Mouse (Mus musculus) heart, postnatal 25 days (tissue): ENCODE measurements around the gene Mei1. TPM values are rescaled to one million over a fixed set of nuclear protein-coding genes. Genes with fewer than 3 reads are reported as not detected.

ENCODE experiments used
- DNase-seq: peaks from one replicate; pipeline ENCODE4 v3.0.0; 2022; ENCODE audit warnings: low spot score
- intact Hi-C: fragments of 180-260 bp; cut with DNase I; formaldehyde crosslinking; loops from one replicate; pipeline ENCODE4 v1.15.1; 2025
- total RNA-seq, 2 experiments: library from RNA; stranded (reverse); gene quantifications; 2 replicates each; pipeline ENCODE4 v1.2.3; 2021

Gene Mei1
- total RNA-seq, 2 experiments from 2014 or later = not detected

DNA sequence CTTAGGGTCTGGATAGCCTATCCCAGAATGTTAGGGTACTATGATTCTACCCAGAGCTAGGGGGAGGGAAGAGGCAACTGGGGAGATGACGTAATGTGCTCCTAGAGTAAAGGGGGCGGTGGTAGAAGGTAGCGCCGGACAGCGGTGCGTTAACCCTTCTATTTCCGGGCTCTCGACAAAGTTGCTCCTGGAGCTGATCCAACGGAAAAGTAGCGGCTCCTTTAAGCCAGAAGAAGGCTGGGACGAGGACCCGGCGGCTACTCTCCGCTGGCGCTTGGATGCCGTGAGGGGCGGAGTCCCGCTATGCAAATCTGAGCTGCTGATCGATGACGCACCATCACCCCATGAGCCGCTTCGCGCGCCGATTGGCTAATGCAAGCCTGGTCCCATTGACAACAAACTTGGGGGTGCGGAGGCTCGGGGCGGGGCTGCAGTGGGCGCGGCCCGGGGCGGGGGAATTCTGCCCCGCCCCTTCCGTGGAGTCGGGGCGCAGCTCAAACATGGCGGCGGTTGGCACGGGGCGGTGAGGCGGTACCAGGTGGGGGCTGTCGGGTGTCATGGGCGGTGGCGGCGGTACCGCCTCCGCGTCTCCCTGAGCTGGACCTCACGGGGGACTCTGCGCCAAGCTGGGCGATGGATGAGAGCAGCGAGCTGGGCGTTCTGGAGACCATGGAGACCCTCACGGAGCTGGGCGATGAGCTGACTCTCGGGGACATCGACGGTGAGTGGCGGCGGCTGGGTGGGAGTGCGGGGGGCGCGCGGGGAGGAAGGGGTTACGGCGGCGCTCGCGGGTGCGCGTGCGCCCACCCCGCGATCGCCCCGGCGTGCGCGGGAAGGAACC lies 77.2 kb downstream of the Mei1 start, which contains the start of gene Srebf2:
TSS of gene Srebf2 (plus strand) at position 412 of the 841 bp plus-strand sequence.
- intact Hi-C loops = loop anchor here (5.0 kb wide), 1 partner anchor 200 kb away; no protein-coding TSS in a partner anchor
- peak; percentile 97 for DNase-seq

DNA sequence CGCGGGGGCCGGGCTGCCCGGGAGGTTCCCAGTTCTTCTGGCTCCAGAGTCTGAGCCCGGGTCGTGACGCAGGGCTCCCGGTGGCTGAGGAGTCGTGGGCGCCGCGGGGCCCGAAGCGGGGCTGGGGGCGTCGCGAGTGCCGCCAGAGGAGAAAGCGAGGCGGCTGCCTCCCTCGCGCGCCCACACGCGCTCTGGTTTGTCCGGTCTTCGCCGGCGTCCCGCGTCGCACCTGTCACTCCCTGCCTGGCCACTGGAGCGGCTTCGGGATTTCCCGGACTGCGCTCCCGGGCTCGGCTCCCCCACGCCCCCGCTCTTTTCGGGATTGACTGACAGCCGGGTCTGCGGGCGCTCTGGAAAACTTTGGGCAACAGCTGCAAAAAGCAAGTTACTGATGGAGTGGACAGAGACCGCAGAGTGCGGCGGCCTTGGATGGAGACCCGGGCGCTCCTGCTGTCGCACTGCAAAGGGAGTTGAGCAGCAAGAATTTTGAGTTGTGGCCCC lies 77.9 kb downstream of the Mei1 start:
- peak; percentile 29 for DNase-seq
- intact Hi-C loops = loop anchor here (5.0 kb wide), 1 partner anchor 200 kb away; no protein-coding TSS in a partner anchor

DNA sequence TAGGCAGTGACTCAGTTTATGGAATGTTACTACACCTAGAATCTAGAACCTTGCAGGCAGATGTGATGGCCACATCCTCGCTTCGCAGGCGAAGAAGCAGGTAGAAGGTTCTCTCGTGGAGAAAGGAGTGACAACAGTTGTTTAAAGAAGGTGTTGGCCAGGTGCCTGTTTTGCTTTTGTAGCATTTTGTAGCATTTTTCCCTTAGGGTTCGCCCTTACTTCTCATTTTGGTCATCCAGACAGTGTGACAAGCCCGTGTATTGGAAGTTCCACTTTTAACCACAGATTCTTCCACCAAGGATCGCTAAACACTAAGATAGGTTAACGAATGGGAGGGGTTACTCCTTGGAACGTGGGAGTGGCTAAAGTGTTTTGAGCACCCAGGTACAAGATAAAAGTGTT lies 78.7 kb downstream of the Mei1 start:
- intact Hi-C loops = loop anchor here (5.0 kb wide), 1 partner anchor 199 kb away; no protein-coding TSS in a partner anchor
- no peak for DNase-seq

- intact Hi-C loops = no loop called here
- DNase-seq = no peak
These were observed 80.2 kb downstream of the Mei1 start for GRCm38 (mm10) chr15:82150042-82150441.

DNA sequence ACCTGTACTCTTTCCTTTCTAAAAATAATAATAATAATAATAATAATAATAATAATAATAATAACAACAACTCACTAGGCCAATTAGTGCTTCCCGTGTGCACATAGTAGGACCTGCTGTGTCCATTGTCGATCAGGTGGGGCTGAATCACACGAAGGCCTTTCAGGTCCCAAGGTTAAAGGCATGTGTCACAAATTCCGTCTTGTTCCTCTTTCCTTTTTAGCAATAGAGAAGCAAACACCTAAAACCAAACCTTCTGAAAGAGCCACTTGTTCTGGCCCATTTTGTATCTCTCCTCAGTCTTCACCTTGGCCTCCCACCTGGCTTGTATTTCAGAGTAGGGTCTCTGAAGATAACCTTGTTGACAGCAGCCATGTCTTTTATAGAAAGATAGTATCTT lies 81.4 kb downstream of the Mei1 start:
- intact Hi-C loops = no loop called here
- DNase-seq = no peak

- no peak for DNase-seq
- intact Hi-C loops = no loop called here
These were observed 82.2 kb downstream of the Mei1 start for GRCm38 (mm10) chr15:82152022-82152421.

- intact Hi-C loops = no loop called here
- no peak for DNase-seq
These were observed 82.6 kb downstream of the Mei1 start for GRCm38 (mm10) chr15:82152435-82152834.

DNA sequence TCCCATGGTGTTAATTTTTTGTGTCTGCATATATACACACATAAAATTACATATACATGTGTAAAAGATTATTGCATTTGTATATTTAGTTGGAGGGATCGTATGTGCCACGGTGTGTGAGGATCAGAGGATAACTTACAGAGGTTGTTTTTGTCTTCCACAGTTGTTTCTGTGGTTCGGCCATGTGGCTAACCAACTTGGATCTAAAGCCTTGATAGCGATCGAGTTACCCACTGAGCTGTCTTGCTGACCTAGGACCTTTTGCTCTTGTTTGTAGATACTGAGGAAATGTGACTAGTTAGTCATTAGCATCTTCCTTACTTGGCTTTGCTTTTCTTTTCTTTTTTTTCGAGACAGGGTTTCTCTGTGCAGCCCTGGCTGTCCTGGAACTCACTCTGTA lies 86.5 kb downstream of the Mei1 start:
- DNase-seq = no peak
- intact Hi-C loops = no loop called here

GRCm38 (mm10) chr15:82156902-82157301 lies 87.1 kb downstream of the Mei1 start:
- DNase-seq = no peak
- intact Hi-C loops = no loop called here

DNA sequence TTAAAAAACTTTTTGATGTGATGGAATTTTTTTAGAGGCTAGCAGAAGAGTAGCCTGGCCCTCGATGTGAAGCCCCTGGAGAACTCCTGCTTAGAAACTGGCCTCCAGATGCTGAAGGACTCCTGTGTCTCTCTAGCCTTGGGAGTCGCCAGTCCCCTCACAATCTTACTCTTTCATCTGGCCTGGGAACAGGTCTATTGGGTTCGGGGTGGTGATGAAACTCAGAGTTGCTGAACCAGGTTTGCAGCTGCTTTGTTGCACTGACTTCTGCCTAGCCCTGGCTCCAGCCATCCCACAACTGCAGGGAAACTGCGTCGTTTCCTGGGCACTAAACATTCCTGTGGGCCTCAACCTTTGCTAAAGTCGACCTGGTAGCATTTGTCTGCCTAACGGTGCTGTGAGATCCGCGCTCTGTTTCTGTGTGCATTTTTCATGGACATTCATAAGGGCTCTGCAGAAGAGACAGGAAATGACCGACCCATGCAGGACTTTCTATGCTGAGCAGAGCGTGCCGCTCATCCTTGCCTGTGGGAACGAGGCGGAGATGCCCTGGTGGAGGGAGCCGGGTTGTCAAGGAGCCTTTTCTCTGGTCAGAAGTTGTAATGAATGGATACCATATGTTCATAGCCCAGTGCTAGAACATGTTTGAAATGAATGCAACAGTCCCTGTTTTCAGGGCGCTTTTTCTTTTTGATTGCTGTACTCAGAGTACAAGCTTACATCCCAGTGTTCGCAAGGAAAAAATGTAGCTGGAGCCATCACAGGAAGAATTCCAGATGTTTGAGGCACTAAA lies 88.6 kb downstream of the Mei1 start:
- no peak for DNase-seq
- intact Hi-C loops = no loop called here

DNA sequence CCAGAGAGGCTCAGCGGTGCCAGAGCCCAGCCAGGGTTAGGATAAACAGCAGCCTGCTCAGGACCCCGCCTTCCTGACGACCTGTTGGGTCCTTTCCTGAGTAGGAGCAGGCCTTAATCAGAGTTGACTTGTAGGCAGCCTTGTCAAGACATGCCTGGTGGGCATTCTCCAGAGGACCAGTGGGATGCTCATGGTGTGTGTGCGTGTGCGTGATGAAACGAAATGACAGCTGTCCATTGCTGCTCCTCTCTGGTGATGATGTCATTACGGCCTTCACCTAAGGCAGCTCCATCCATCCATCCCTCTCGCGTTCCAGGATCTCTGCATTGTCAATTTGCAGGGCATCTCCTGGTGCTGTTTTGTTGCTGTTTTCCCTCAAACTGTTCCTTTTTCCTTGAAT lies 89.7 kb downstream of the Mei1 start:
- intact Hi-C loops = no loop called here
- DNase-seq = no peak

DNA sequence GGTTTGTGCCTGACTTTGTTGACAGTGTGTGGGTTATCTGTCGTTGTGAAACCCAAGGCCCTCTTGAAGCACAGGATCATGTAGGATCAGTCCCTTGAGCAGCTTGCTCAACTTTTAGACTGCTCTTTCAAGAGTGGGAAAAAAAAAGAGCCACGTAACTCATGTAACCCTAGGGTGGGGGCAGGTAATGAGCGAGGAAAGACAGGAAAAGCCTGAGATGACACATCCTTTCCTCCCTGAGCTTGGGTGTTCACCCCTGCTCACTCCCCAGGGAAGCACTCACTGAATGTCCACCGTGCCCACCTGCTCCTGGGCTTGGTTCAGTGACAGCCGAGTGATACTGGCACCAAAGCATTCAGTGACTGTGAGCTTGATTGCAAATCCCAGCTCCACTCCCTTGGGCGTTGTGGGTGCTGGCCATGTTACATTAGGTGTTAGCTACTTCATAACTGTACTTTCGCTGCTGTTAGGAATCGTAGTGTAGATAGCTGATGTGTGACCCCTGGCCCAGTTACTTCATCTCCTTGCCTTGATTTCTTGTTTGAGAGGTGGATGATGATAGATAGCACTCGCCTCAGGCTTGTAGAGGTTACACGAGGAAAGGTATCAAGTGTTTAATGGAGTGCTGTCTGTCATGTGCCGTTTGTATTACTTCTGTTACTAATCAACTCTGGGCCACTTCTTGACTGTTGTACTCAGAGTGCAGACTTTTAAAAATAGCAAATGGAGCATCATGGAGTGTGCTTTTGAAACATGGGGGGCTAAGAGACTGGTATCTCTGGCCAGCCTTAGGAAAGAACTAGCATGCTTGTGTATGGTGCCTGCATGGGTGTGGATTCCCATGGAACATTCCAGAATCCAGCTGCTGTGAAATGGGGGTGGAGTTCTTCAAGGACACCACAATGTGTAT lies 91.2 kb downstream of the Mei1 start:
- no peak for DNase-seq
- intact Hi-C loops = loop anchor here (5.0 kb wide), 1 partner anchor 84 kb away; no protein-coding TSS in a partner anchor

GRCm38 (mm10) chr15:82161965-82162600 lies 92.3 kb downstream of the Mei1 start:
- intact Hi-C loops = loop anchor here (5.0 kb wide), 1 partner anchor 85 kb away; no protein-coding TSS in a partner anchor
- DNase-seq = no peak

DNA sequence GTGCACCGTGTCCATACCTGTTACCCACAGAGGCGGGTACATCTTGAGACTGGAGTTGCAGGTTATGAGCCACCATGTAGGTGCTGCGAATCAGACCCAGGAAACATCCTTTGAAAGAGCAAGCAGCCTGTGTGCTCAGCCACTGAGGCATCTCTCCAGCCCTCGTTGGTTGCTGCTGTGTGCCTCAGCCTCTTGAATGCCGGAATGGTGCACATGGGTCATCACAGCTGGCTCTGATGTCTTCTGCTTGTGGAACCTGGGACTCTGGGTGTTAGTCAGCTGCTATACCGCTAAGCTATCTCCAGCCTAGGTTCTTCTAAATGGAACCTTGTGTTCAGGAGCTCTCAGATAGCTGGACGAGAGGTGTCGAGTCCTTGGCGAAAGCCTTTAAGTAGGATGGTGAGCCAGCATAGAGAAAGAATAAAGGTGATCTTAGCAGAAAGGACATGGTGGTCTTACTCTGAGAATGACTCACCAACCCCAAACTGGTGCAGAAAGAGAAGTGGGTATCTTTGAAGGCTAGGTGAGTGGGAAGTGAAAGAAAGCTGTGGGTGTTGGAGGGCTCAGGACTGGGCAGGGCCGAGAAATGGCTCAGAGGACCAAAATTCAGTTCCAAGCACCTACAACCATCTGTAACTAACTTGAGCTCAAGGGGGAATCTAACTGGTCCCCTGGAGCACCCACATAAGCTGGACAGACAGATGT lies 93.7 kb downstream of the Mei1 start:
- no peak for DNase-seq
- intact Hi-C loops = loop anchor here (5.0 kb wide), 1 partner anchor 86 kb away; no protein-coding TSS in a partner anchor

- no peak for DNase-seq
- intact Hi-C loops = loop anchor here (5.0 kb wide), 1 partner anchor 87 kb away; no protein-coding TSS in a partner anchor
These were observed 94.2 kb downstream of the Mei1 start for GRCm38 (mm10) chr15:82164061-82164399.

GRCm38 (mm10) chr15:82164496-82164895 lies 94.7 kb downstream of the Mei1 start:
- intact Hi-C loops = loop anchor here (5.0 kb wide), 1 partner anchor 87 kb away; no protein-coding TSS in a partner anchor
- no peak for DNase-seq

GRCm38 (mm10) chr15:82165332-82166239 lies 95.8 kb downstream of the Mei1 start:
- intact Hi-C loops = loop anchor here (1.0 kb wide), 1 partner anchor 25 kb away; no protein-coding TSS in a partner anchor
- peak; percentile 26 for DNase-seq
